Mouse (Mus musculus) stomach, postnatal 0 days (tissue): ENCODE measurements around the gene Sept1. TPM values are rescaled to one million over a fixed set of nuclear protein-coding genes. Genes with fewer than 3 reads are reported as not detected.
A peak's percentile ranks its signal among the peaks of the same experiment; 100 is the strongest.

Experiments
- ATAC-seq: fragments of 200-750 bp; cut with Nextera tagmentation; 2 replicates; pipeline ENCODE4 v1.8.0; 2017; ENCODE audit not compliant: low FRiP score, low TSS enrichment
- DNase-seq: peaks from one replicate; pipeline ENCODE4 v3.0.0-alpha.2; 2016; ENCODE audit warnings: low spot score
- H3K27ac ChIP-seq: fragments of 300-500 bp; sonication (generic); replicated peaks from 2 replicates; pipeline ENCODE4 v1.5.1; 2014; ENCODE audit warnings: mild to moderate bottlenecking, control low read depth
- H3K27me3 ChIP-seq: fragments of 300-500 bp; sonication (generic); 2 replicates; pipeline ENCODE4 v1.6.1; 2014; ENCODE audit warnings: low read length; ENCODE audit not compliant: control insufficient read depth, insufficient read depth
- H3K36me3 ChIP-seq: fragments of 300-500 bp; sonication (generic); 2 replicates; pipeline ENCODE4 v1.6.1; 2014; ENCODE audit warnings: low read length, mixed read lengths; ENCODE audit not compliant: control insufficient read depth, insufficient read depth
- H3K4me1 ChIP-seq: fragments of 300-500 bp; sonication (generic); replicated peaks from 2 replicates; pipeline ENCODE4 v1.6.1; 2014; ENCODE audit warnings: antibody characterized with exemption; ENCODE audit not compliant: control insufficient read depth, insufficient read depth
- H3K4me2 ChIP-seq: fragments of 300-500 bp; sonication (generic); replicated peaks from 2 replicates; pipeline ENCODE4 v1.6.1; 2014; ENCODE audit warnings: low read depth, mild to moderate bottlenecking, control low read depth, moderate library complexity
- H3K4me3 ChIP-seq: fragments of 300-500 bp; sonication (generic); 2 replicates; pipeline ENCODE4 v1.5.1; 2014; ENCODE audit warnings: low read depth, low read length, control low read depth
- H3K9ac ChIP-seq: fragments of 300-500 bp; sonication (generic); 2 replicates; pipeline ENCODE4 v1.6.1; 2014; ENCODE audit warnings: mild to moderate bottlenecking, low read length, control low read depth, mixed read lengths
- H3K9me3 ChIP-seq: fragments of 300-500 bp; sonication (generic); 2 replicates; pipeline ENCODE4 v1.6.1; 2016; ENCODE audit warnings: low read length; ENCODE audit not compliant: control insufficient read depth
- CTCF ChIP-seq: IDR thresholded peaks from 2 replicates; pipeline ENCODE4 v1.5.1; 2016; ENCODE audit warnings: antibody characterized with exemption, low read depth, mild to moderate bottlenecking, moderate library complexity
- EP300 ChIP-seq: optimal IDR thresholded peaks from 2 replicates; pipeline ENCODE3; 2016; ENCODE audit warnings: antibody characterized with exemption
- WGBS: fragments of 180-500 bp; shearing (Covaris S2); extraction: QIAGEN DNeasy Blood & Tissue Kit; methylation state at CpG from one replicate; pipeline ENCODE4 v1.1.7; 2014; 5-methylcytosine and 5-hydroxymethylcytosine counted together
- polyA plus RNA-seq: library from polyadenylated mRNA; unstranded; fragments of >200 nt; fragmentation: Nextera tagmentation; extraction: Ambion mirVana; gene quantifications from 2 replicates; pipeline ENCODE4 v1.2.1, GENCODE M21; 2015

Gene Sept1
- polyA plus RNA-seq, 1 experiment from 2014 or later, result 7.0 TPM

DNA sequence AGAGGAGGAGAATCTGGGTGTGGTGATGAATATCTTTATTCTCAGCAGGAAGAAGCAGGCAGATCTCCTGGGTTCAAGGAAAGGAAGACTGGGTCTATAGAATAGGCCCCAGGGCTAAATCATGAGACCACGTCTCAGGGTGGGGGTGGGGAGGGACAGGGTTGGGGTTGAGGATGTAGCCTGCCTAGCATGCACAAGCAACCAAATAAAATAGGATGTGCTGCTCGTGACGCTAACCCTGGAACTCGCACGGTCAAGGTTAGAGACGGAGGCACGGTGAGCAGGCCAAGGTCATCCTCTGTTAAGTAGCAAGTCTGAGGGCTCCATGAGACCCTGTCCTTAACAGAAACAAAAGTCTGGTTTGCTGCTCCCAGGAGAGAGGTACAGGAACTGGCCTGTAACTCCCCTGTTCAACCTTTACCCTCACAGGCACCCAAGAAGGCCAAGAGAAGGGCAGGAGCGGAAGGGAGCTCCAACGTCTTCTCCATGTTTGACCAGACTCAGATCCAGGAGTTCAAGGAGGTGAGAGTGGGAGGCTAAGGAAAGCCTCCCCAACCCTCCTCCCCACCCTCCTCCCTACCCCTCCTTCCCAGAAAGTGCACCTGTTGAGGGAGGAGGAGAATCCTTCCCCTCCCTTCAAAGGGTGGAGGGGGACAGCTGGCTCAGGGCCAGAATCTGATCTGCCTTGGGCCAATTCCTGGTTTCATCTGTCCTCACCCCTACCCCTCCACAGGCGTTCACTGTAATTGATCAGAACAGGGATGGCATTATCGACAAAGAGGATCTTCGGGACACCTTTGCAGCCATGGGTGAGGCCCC lies 20.3 kb downstream of the Sept1 start:
- Histone ChIP-seq H3K9ac (no peak overlapping the region), H3K4me3 (no peak overlapping the region), H3K4me2 (no peak overlapping the region), H3K9me3 (no peaks in the 10 kb centered on the region), H3K27me3 (no peaks in the 10 kb centered on the region), H3K4me1 (no peaks in the 10 kb centered on the region), H3K27ac (no peak overlapping the region), H3K36me3 (no peaks in the 10 kb centered on the region)
- ATAC-seq, result no peak
- no peak for DNase-seq
- 91% methylated on average over 12 of the region's 12 CpGs for WGBS
- TF ChIP-seq CTCF (no peak), EP300 (no peak)

DNA sequence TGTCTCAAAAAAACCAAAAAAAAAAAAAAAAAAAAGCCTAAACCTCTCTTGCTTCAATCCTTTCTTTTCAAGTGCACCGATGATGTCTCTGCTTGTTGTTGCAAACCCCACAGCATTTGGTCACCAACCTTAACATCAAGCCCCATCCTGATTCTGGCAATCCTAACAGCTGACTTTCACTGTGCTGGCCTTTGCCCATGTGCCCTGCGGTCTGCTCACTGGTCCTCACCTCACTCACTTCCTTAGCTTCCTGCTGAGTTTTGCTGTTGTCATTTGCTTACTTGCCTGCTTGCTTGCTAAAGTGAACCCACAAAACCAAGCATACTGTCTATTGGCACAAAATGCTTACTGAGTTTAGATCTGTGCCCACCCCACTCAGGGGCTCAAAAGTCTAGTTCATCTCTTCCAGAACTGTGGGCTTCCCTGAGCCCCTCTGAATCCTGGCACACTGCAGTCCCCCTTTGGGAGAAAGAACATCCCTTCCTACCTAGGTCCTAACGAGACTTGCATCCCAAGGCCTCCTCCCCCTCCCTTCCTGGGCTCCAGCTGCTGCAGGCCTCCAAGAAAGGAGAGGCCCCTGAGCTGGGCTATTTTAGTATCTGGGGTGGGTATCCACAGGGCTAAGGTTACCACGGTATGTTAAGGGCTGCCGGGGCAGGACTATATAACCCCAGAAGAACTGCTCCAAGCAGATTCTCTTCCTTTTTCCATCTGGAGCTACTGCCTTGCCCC lies 21.8 kb downstream of the Sept1 start:
- WGBS, result 79% methylated on average over 5 of the region's 5 CpGs
- Histone ChIP-seq H3K4me1 (peaks cover 3% of the 10 kb centered on the region; the same call in 1 of the 2 replicates), H3K4me2 (no peak overlapping the region), H3K4me3 (no peak overlapping the region), H3K9me3 (no peaks in the 10 kb centered on the region), H3K9ac (no peak overlapping the region), H3K27me3 (no peaks in the 10 kb centered on the region), H3K36me3 (no peaks in the 10 kb centered on the region), H3K27ac (no peak overlapping the region)
- TF ChIP-seq EP300, result no peak
- no peak for TF ChIP-seq CTCF
- ATAC-seq (no peak), DNase-seq (no peak)

DNA sequence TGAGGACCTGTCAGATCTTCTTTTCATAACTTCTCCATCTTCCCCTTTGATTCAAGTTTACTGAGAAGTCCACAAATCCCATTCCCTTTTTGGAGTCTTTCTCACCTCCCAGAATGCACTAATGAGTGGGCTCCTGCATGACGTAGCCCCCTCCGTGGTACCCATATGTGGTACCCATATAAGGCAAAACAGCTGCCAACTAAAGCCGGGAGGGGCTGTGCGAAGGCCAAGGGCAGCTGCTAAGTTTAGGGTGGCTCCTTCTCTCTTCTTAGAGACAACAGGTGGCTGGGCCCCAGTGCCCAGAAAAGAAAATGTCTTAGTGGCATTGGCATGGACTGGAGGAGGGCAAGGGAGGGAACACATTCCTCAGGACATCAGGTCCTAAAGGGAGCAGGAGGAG lies 22.7 kb downstream of the Sept1 start:
- peaks cover 3% of the 10 kb centered on the region; the same call in 1 of the 2 replicates for H3K4me1 ChIP-seq
- DNase-seq, result no peak
- H3K9ac ChIP-seq, result no peak overlapping the region
- H3K27me3 ChIP-seq, result no peaks in the 10 kb centered on the region
- TF ChIP-seq CTCF (no peak), EP300 (no peak)
- ATAC-seq, result no peak
- no peaks in the 10 kb centered on the region for H3K9me3 ChIP-seq
- 82% methylated on average over 4 of the region's 4 CpGs for WGBS
- no peak overlapping the region for H3K4me3 ChIP-seq
- no peak overlapping the region for H3K27ac ChIP-seq
- H3K36me3 ChIP-seq, result no peaks in the 10 kb centered on the region
- H3K4me2 ChIP-seq, result no peak overlapping the region

GRCm38 (mm10) chr7:127209851-127210250 lies 23.1 kb downstream of the Sept1 start:
- DNase-seq (no peak), ATAC-seq (no peak)
- Histone ChIP-seq H3K4me2 (no peak overlapping the region), H3K4me1 (peaks cover 3% of the 10 kb centered on the region; the same call in 1 of the 2 replicates), H3K27me3 (no peaks in the 10 kb centered on the region), H3K27ac (no peak overlapping the region), H3K4me3 (no peak overlapping the region), H3K9ac (no peak overlapping the region), H3K9me3 (no peaks in the 10 kb centered on the region), H3K36me3 (no peaks in the 10 kb centered on the region)
- 77% methylated on average over 5 of the region's 5 CpGs for WGBS
- TF ChIP-seq CTCF (no peak), EP300 (no peak)

- peak within 1 kb of the TSS; percentile 93 for H3K4me3 ChIP-seq
- peak; percentile 96 for ATAC-seq
- peak within 1 kb of the TSS; percentile 92 for H3K9ac ChIP-seq
- 0 out of 2 replicates have a peak, but pooled peaks cover under 1% of the 10 kb centered on the region for H3K36me3 ChIP-seq
- H3K4me1 ChIP-seq, result peaks cover 3% of the 10 kb centered on the region; the same call in 1 of the 2 replicates
- H3K27ac ChIP-seq, result peak within 1 kb of the TSS; percentile 91
- peak within 1 kb of the TSS; percentile 98 for H3K4me2 ChIP-seq
- DNase-seq, result peak; percentile 93
- 0% methylated on average over 35 of the region's 44 CpGs for WGBS
- no peaks in the 10 kb centered on the region for H3K9me3 ChIP-seq
- H3K27me3 ChIP-seq, result no peaks in the 10 kb centered on the region
- TF ChIP-seq CTCF (peak; percentile 75), EP300 (no peak)
These were observed 24.1 kb downstream of the Sept1 start, which contains the start of gene Mylpf for GRCm38 (mm10) chr7:127208553-127209438. TSS of gene Mylpf (plus strand) at chr7:127208890.
